18 mouse cellular contexts compared by ENCODE assay signal in genomic region chr1:106774896-106775295, GRCm38 (mm10).
"Had no signal": no experiment of that assay in that cellular context is flagged by ENCODE, and none has a peak within 500 bp of the region (broad histone marks: within the 10 kb centered on the region; RNA-seq: fewer than 3 reads in every experiment).

No protein-coding gene starts in this region.

- H3K4me1 ChIP-seq: liver, embryonic 15.5 days; lung, embryonic 15.5 days; megakaryocyte, embryonic 14.5 days; midbrain, embryonic 13.5 days; midbrain, embryonic 15.5 days; neural tube, embryonic 12.5 days; stomach, embryonic 15.5 days had no signal

- H3K27me3 ChIP-seq: liver, embryonic 15.5 days; lung, embryonic 15.5 days; megakaryocyte, embryonic 14.5 days; midbrain, embryonic 13.5 days; midbrain, embryonic 15.5 days; neural tube, embryonic 12.5 days; stomach, embryonic 15.5 days had no signal

- H3K4me3 ChIP-seq: liver, embryonic 15.5 days; lung, embryonic 15.5 days; megakaryocyte, embryonic 14.5 days; midbrain, embryonic 13.5 days; midbrain, embryonic 15.5 days; neural tube, embryonic 12.5 days; stomach, embryonic 15.5 days had no signal

- H3K9me3 ChIP-seq: liver, embryonic 15.5 days; lung, embryonic 15.5 days; megakaryocyte, embryonic 14.5 days; midbrain, embryonic 13.5 days; midbrain, embryonic 15.5 days; neural tube, embryonic 12.5 days; stomach, embryonic 15.5 days had no signal

- H3K4me2 ChIP-seq: liver, embryonic 15.5 days; lung, embryonic 15.5 days; midbrain, embryonic 11.5 days; midbrain, embryonic 13.5 days; midbrain, embryonic 15.5 days; neural tube, embryonic 12.5 days; stomach, embryonic 15.5 days had no signal

- H3K9ac ChIP-seq: liver, embryonic 15.5 days; lung, embryonic 15.5 days; midbrain, embryonic 13.5 days; midbrain, embryonic 15.5 days; neural tube, embryonic 12.5 days; stomach, embryonic 15.5 days had no signal

- ATAC-seq: lung, postnatal 0 days; midbrain, embryonic 13.5 days; midbrain, embryonic 15.5 days had no signal

- H3K27ac ChIP-seq: liver, embryonic 15.5 days; lung, embryonic 15.5 days; macrophage; midbrain, embryonic 13.5 days; midbrain, embryonic 15.5 days; neural tube, embryonic 12.5 days; stomach, embryonic 15.5 days; stomach, postnatal 0 days had no signal

- DNase-seq: lung, adult 2 months; lung, postnatal 14 days; lung, postnatal 36 days; right cerebral cortex, postnatal 14 days; thymus, adult 2 months; thymus, postnatal 25 days; thymus, postnatal 4 days had no signal
